Mouse (Mus musculus): Measurements from ENCODE around the gene Prrc2b. TPM values are rescaled to one million over a fixed set of nuclear protein-coding genes. Genes with fewer than 3 reads are reported as not detected.

Gene Prrc2b
- total and polyA plus RNA-seq, 3 experiments: 39.3 to 82.6 (median 78.3) TPM

DNA sequence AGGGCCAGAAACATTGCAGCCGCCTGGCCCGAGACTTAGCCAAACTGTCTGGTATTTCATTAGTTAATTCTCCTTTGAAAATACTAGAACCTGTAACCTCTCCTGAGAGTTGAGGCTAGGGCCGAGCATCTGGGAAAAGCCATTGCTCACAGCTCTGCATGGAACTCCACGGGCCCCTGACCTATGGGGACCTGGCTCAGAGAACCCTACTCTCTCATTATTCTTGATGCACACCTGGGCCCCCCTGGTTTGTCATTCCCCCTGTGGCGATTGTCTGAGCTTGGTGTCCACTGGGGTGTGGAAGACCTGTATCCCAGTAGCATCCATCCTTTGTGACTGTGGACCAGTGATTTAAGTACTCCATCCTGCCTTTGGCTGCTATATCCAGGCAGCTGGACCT, 11.5 kb upstream of the Prrc2b start:
- Histone ChIP-seq H3K4me3 (no peak overlapping the region), H3K9ac (ENCODE audit: low read depth, low read length) (no peak overlapping the region), H3K79me2 (replicated peaks; ENCODE audit: control insufficient read depth, insufficient read depth, low read length) (no peaks in the 10 kb centered on the region), H3K27ac (no peak overlapping the region), H3K27me3 (ENCODE audit: control insufficient read depth, insufficient read depth, low read length) (no peaks in the 10 kb centered on the region), H3K36me3 (ENCODE audit: control insufficient read depth, insufficient read depth, low read length) (no peaks in the 10 kb centered on the region), H3K4me1 (ENCODE audit: control insufficient read depth, insufficient read depth, low read length) (no peaks in the 10 kb centered on the region; the same call in 1 of the 2 replicates)
- DNase-seq: no peak
- TF ChIP-seq EP300 (IDR thresholded peaks at IDR 0.05; ENCODE audit: insufficient read depth, low read depth, low read length) (no peak), POLR2A (IDR thresholded peaks at IDR 0.05; ENCODE audit: insufficient read depth, low read depth, low read length) (no peak), CTCF (IDR thresholded peaks at IDR 0.05) (no peak)
- 79% methylated on average over 5 of the region's 5 CpGs for WGBS
- intact Hi-C loops (cut with DNase I): loop anchor here (2.0 to 5.0 kb wide), 2 partner anchors 53 to 149 kb away; partner anchors contain the start of gene Swi5

DNA sequence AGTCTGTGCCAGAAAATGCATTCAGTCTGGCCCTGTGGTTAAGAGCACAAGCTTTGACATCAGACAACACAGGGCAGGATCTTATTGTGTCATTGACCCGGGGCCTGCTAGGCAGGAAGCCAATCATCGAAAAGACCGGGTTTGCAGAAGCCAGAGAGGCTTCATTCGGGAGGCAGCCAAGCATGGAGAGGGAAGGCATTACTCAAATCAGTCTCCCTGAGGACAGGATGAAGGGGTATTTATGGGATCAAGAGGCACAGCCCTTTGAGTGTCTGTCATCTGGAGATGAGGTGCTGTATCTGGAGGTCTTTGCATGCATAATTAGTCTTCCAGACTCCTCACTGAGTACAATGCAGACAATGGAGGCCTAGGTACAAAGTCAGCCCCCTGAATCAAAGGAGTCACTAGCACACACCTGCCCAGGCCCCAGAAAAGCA, 10.4 kb upstream of the Prrc2b start:
- intact Hi-C loops (cut with DNase I): no loop called here
- Histone ChIP-seq H3K27me3 (ENCODE audit: control insufficient read depth, insufficient read depth, low read length) (no peaks in the 10 kb centered on the region), H3K36me3 (ENCODE audit: control insufficient read depth, insufficient read depth, low read length) (no peaks in the 10 kb centered on the region), H3K9ac (ENCODE audit: low read depth, low read length) (no peak overlapping the region), H3K4me3 (no peak overlapping the region), H3K79me2 (replicated peaks; ENCODE audit: control insufficient read depth, insufficient read depth, low read length) (no peaks in the 10 kb centered on the region), H3K27ac (no peak overlapping the region), H3K4me1 (ENCODE audit: control insufficient read depth, insufficient read depth, low read length) (no peaks in the 10 kb centered on the region; the same call in 1 of the 2 replicates)
- no peak for DNase-seq
- 22% methylated on average over 4 of the region's 4 CpGs for WGBS
- TF ChIP-seq CTCF (IDR thresholded peaks at IDR 0.05) (no peak), EP300 (IDR thresholded peaks at IDR 0.05; ENCODE audit: insufficient read depth, low read depth, low read length) (no peak), POLR2A (IDR thresholded peaks at IDR 0.05; ENCODE audit: insufficient read depth, low read depth, low read length) (no peak)

DNA sequence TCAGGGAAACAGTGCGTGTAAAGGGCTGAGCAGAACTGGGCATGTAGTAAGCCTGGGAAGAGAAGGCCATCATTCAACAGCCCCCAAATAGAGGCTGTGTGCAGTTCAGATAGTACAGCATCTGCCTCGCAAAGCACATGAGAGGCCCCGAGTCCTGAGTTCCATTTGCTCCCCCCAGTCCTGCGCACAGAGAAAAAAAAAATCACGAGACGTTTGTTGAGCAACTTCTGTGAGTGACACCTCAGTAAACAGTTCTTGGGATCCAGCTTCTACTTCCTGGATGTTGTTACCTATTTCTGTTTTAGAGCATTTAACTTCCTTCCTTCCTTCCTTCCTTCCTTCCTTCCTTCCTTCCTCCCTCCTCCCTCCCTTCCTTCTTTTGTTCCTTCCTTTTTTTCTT, 9.3 kb upstream of the Prrc2b start:
- intact Hi-C loops (cut with DNase I): no loop called here
- DNase-seq: no peak
- no peak overlapping the region for H3K4me3 ChIP-seq
- H3K9ac ChIP-seq (ENCODE audit: low read depth, low read length): no peak overlapping the region
- H3K79me2 ChIP-seq (replicated peaks; ENCODE audit: control insufficient read depth, insufficient read depth, low read length): no peaks in the 10 kb centered on the region
- TF ChIP-seq POLR2A (IDR thresholded peaks at IDR 0.05; ENCODE audit: insufficient read depth, low read depth, low read length) (no peak), CTCF (IDR thresholded peaks at IDR 0.05) (no peak), EP300 (IDR thresholded peaks at IDR 0.05; ENCODE audit: insufficient read depth, low read depth, low read length) (no peak)
- H3K27ac ChIP-seq: no peak overlapping the region
- WGBS: 76% methylated on average over 6 of the region's 6 CpGs
- no peaks in the 10 kb centered on the region for H3K36me3 ChIP-seq (ENCODE audit: control insufficient read depth, insufficient read depth, low read length)
- H3K27me3 ChIP-seq (ENCODE audit: control insufficient read depth, insufficient read depth, low read length): no peaks in the 10 kb centered on the region
- no peaks in the 10 kb centered on the region; the same call in 1 of the 2 replicates for H3K4me1 ChIP-seq (ENCODE audit: control insufficient read depth, insufficient read depth, low read length)

DNA sequence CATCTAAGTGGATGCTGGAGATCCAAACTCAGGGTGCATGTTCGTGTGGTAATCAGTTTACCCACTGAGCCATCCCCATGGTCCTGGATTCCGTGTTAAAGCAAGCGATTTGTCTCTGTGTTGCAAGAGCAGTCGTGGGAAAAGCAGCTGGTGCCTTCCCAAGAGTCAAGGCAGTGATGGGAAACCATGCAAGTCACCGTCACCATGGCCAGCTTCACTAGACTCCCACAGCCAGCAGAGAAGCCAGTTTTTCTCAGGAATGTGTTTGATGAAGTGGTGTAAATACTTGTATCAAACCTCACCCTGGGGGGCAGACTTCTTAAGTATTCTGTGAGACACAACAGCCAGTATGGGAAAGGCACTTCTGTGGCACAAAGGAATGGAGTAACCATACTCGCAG, 8.5 kb upstream of the Prrc2b start:
- H3K36me3 ChIP-seq (ENCODE audit: control insufficient read depth, insufficient read depth, low read length): no peaks in the 10 kb centered on the region
- no peak for DNase-seq
- no peaks in the 10 kb centered on the region for H3K27me3 ChIP-seq (ENCODE audit: control insufficient read depth, insufficient read depth, low read length)
- no peaks in the 10 kb centered on the region for H3K79me2 ChIP-seq (replicated peaks; ENCODE audit: control insufficient read depth, insufficient read depth, low read length)
- no peaks in the 10 kb centered on the region; the same call in 1 of the 2 replicates for H3K4me1 ChIP-seq (ENCODE audit: control insufficient read depth, insufficient read depth, low read length)
- H3K4me3 ChIP-seq: no peak overlapping the region
- no peak for TF ChIP-seq EP300 (IDR thresholded peaks at IDR 0.05; ENCODE audit: insufficient read depth, low read depth, low read length)
- TF ChIP-seq CTCF (IDR thresholded peaks at IDR 0.05): no peak
- TF ChIP-seq POLR2A (IDR thresholded peaks at IDR 0.05; ENCODE audit: insufficient read depth, low read depth, low read length): no peak
- 61% methylated on average over 6 of the region's 6 CpGs for WGBS
- no peak overlapping the region for H3K9ac ChIP-seq (ENCODE audit: low read depth, low read length)
- no peak overlapping the region for H3K27ac ChIP-seq
- intact Hi-C loops (cut with DNase I): no loop called here

DNA sequence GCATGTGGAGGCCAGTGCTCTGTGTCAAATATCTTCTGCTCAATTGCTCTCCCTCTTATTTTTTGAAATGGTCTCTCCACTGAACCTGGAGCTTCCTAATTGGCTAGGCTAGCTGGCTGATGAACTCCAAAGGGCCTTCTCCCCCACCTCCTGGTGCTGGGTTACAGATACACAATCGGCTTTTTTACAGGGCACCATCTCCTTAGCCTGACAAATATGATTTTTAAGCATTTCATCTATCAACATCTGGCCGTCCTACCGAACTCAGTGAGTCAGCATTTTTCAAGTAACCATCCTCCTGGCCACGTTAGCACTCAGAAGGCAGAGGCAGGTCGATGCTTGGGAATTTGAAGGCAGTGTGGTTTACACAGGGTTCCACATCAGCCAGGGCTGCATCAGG, 6.2 kb upstream of the Prrc2b start:
- intact Hi-C loops (cut with DNase I): no loop called here
- no peak for DNase-seq
- no peak overlapping the region for H3K4me3 ChIP-seq
- H3K9ac ChIP-seq (ENCODE audit: low read depth, low read length): no peak overlapping the region
- H3K36me3 ChIP-seq (ENCODE audit: control insufficient read depth, insufficient read depth, low read length): no peaks in the 10 kb centered on the region
- no peaks in the 10 kb centered on the region for H3K27me3 ChIP-seq (ENCODE audit: control insufficient read depth, insufficient read depth, low read length)
- no peaks in the 10 kb centered on the region for H3K79me2 ChIP-seq (replicated peaks; ENCODE audit: control insufficient read depth, insufficient read depth, low read length)
- 88% methylated on average over 5 of the region's 5 CpGs for WGBS
- no peaks in the 10 kb centered on the region for H3K4me1 ChIP-seq (ENCODE audit: control insufficient read depth, insufficient read depth, low read length)
- TF ChIP-seq EP300 (IDR thresholded peaks at IDR 0.05; ENCODE audit: insufficient read depth, low read depth, low read length): no peak
- TF ChIP-seq CTCF (IDR thresholded peaks at IDR 0.05): no peak
- TF ChIP-seq POLR2A (IDR thresholded peaks at IDR 0.05; ENCODE audit: insufficient read depth, low read depth, low read length): no peak
- no peak overlapping the region for H3K27ac ChIP-seq

DNA sequence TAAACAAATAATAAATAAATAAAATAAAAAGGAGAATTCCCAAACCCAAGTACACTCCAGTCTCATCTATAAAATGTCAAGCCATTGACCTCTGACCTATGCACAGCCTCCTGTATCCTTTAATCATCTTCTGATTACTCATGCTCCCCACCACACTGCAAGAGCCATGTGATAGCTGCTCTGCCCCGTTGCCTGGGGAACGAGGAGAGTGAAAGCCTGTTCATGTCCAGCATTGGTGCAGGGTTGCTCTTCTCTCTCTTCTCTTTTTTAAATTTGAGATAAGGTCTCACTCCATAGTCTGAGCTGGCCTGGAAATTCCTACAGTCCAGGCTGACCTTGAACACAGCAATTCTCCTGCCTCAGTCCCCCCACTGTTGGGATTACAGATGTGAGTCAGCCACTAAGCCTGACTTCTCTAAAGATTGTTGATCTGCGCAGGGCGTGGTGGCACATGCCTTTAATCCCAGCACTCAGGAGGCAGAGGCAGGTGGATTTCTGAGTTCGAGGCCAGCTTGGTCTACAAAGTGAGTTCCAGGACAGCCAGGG, 4.2 kb upstream of the Prrc2b start:
- Histone ChIP-seq H3K4me3 (no peak overlapping the region), H3K27ac (no peak overlapping the region), H3K9ac (ENCODE audit: low read depth, low read length) (no peak overlapping the region), H3K36me3 (ENCODE audit: control insufficient read depth, insufficient read depth, low read length) (no peaks in the 10 kb centered on the region), H3K79me2 (replicated peaks; ENCODE audit: control insufficient read depth, insufficient read depth, low read length) (peaks cover 2% of the 10 kb centered on the region; the same call in 1 of the 2 replicates), H3K27me3 (ENCODE audit: control insufficient read depth, insufficient read depth, low read length) (no peaks in the 10 kb centered on the region), H3K4me1 (ENCODE audit: control insufficient read depth, insufficient read depth, low read length) (peaks cover 2% of the 10 kb centered on the region; the same call in 1 of the 2 replicates)
- no peak for TF ChIP-seq POLR2A (IDR thresholded peaks at IDR 0.05; ENCODE audit: insufficient read depth, low read depth, low read length)
- TF ChIP-seq EP300 (IDR thresholded peaks at IDR 0.05; ENCODE audit: insufficient read depth, low read depth, low read length): no peak
- TF ChIP-seq CTCF (IDR thresholded peaks at IDR 0.05): no peak
- intact Hi-C loops (cut with DNase I): no loop called here
- no peak for DNase-seq
- WGBS: 77% methylated on average over 5 of the region's 5 CpGs
